Mouse (Mus musculus) cortical plate, adult 2 months (tissue): ENCODE measurements around the gene Nf2. TPM values are rescaled to one million over a fixed set of nuclear protein-coding genes. Genes with fewer than 3 reads are reported as not detected.
"Not testable (repeated sequence)": the region's sequence is repeated elsewhere in the genome, so short reads cannot be mapped to it uniquely, and the experiment has no call there.

Experiments
- H3K27ac ChIP-seq: fragments of 200-500 bp; 2 replicates; pipeline ENCODE4 v1.5.1; 2012; ENCODE audit warnings: low read length, control low read depth, inconsistent platforms; ENCODE audit not compliant: insufficient read depth
- H3K4me1 ChIP-seq: fragments of 200-500 bp; 2 replicates; pipeline ENCODE4 v1.6.1; 2011; ENCODE audit warnings: low read length; ENCODE audit not compliant: control insufficient read depth, insufficient read depth
- H3K4me3 ChIP-seq: fragments of 200-500 bp; 2 replicates; pipeline ENCODE4 v1.5.1; 2011; ENCODE audit warnings: mild to moderate bottlenecking, low read length, control low read depth; ENCODE audit not compliant: insufficient read depth
- CTCF ChIP-seq: fragments of 200-500 bp; IDR thresholded peaks from 2 replicates; pipeline ENCODE4 v1.5.1; 2011; ENCODE audit warnings: mild to moderate bottlenecking, control low read depth, low read length; ENCODE audit not compliant: insufficient read depth; ENCODE audit errors: extremely low read depth
- POLR2A ChIP-seq: fragments of 200-500 bp; IDR thresholded peaks from 2 replicates; pipeline ENCODE4 v1.6.1; 2011; ENCODE audit warnings: mild to moderate bottlenecking, low read length, control low read depth; ENCODE audit not compliant: insufficient read depth; ENCODE audit errors: extremely low read depth
- polyA plus RNA-seq: library from polyadenylated mRNA; depleted of rRNA; stranded (reverse); fragments of >200 nt; gene quantifications from 2 replicates; pipeline ENCODE4 v1.2.3, GENCODE M21; 2012

Gene Nf2
- polyA plus RNA-seq, 1 experiment = 60.5 TPM

DNA sequence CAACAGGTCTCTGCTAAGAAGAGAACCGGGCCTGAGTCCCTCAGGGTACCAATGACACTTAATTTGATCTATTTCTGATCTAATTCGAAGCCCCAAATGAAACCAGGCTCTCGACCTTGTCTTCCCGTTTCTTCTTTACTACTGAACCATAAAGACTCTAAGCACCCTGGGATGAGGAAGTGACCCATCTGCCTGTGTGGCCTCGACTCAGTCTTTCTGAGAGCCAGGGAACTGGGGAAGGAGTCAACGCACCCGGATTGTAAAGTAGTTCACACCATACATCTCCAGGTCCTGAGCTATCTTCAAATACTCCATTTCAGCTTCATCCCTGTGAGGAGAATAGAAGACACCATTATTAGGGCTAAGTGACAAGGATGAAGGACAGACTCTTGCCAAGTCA lies 45.9 kb downstream of the Nf2 start:
- Histone ChIP-seq H3K27ac (no peak overlapping the region), H3K4me3 (no peak overlapping the region), H3K4me1 (no peaks in the 10 kb centered on the region; the same call in 1 of the 2 replicates)
- TF ChIP-seq POLR2A = no peak
- no peak for TF ChIP-seq CTCF

DNA sequence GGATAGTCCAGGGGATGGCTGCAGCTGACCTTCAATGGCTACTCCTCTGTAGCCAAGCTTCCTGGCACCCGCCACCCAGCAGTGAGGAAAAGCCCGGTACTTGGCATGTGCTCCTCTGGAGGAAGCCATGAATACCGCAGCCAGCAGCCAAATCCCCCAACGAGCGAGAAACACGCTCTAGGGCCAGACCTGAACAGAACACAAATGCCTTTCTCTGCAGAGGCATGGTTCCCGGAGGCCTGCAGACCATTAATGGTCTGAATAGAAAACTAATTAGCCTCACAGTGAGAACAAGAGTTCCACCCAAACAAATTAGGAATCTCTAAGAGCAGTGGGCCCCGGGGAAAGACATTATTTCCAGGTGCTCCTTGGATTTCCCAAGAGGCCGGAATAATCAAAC lies 46.3 kb downstream of the Nf2 start:
- Histone ChIP-seq H3K4me1 (no peaks in the 10 kb centered on the region; the same call in 1 of the 2 replicates), H3K4me3 (no peak overlapping the region), H3K27ac (no peak overlapping the region)
- TF ChIP-seq POLR2A = no peak
- TF ChIP-seq CTCF = no peak

DNA sequence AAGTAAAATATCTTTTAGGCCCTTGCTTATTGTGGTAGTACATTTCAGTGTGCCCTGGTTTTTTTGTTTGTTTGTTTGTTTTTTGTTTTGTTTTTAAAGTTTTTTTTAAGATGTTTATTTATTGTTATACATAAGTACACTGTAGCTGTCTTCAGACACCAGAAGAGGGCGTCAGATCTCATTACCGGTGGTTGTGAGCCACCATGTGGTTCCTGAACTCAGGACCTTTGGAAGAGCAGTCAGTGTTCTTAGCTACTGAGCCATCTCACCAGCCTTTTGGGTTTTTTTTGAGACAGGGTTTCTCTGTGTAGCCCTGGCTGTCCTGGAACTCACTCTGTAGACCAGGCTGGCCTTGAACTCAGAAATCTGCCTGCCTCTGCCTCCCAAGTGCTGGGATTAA lies 46.9 kb downstream of the Nf2 start:
- H3K4me1 ChIP-seq, H3K27ac ChIP-seq, H3K4me3 ChIP-seq: not testable (repeated sequence)

DNA sequence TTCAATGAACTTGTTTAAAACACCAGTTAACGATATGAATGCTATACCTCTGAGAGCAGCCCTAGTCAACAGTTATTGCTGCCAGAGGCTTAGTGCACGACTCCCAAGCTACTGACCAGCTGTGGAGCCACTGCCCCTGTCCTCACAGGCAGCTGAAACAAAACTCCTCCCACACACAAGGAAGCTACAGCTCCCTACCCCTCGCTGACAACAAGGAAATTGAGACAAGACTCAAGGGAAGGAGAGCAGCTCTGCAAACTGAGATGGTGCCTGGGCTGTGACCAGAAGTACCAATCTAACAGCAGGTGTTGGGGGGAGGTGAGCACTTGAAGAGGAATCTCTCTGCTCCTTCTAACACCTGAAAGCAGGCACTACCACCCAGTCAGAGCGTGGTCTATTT lies 48.7 kb downstream of the Nf2 start:
- H3K4me1 ChIP-seq = no peaks in the 10 kb centered on the region; the same call in 1 of the 2 replicates
- no peak overlapping the region for H3K27ac ChIP-seq
- no peak overlapping the region for H3K4me3 ChIP-seq
- TF ChIP-seq POLR2A (no peak), CTCF (no peak)

DNA sequence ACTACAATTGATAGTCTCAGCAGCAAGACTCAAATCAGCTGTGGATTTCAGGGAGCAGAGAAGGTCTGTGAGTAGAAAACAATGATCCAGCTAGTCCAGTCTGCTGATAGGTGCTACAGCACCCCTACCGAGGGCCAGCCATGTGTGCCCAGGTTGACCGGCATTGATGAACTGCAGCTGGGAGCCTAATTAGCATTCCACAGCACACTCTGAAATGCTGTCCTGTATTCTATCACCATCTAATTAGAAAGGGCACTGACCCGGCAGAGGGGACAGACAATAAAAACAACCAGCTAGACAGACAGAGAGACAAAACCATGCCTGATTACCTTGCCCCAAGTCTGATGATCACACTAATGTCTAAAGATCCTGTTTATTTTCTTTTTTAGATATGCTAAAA lies 56.3 kb downstream of the Nf2 start:
- H3K4me3 ChIP-seq = no peak overlapping the region
- no peaks in the 10 kb centered on the region for H3K4me1 ChIP-seq
- no peak overlapping the region for H3K27ac ChIP-seq
- TF ChIP-seq POLR2A (no peak), CTCF (no peak)

DNA sequence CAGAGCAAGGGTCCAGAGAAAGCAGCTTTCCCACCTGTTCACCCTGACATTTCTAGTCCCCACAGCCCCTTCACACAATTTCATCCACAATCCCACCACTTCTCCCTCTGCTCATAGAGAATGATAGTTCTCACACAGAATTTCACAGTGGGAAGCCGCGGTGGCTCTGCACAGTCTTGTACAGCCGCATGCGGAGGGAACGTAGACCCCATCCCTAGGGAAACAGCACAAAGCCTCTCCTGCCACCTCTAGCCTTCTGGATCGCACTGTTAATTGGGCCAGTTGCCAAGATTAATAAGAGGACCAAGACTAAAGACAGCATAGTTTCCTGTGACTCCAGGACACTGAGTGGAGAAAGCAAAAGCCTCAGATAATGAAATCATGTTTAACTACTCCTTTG lies 57.8 kb downstream of the Nf2 start:
- Histone ChIP-seq H3K4me1 (no peaks in the 10 kb centered on the region), H3K4me3 (no peak overlapping the region), H3K27ac (no peak overlapping the region)
- TF ChIP-seq POLR2A = no peak
- TF ChIP-seq CTCF = no peak

DNA sequence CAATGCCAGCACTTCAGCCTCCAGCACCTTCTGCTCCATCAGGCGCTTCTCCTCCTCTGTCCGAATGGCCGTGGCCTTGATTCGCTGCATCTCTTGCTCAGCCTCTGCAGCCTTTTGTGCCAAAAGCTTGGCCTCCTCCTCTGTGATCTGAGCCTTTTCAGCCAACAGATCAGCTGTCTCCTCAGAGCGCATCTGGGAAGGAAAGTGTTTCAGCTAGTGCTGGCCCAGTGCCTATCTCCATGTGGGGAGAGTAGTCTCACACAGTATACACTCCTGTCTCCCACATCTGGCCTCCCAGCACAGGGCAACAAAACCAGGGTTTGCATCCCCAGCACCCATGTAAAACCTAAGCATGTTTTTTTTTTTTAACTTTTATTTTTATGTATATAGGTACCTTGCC lies 59.6 kb downstream of the Nf2 start:
- H3K27ac ChIP-seq = no peak overlapping the region
- no peaks in the 10 kb centered on the region for H3K4me1 ChIP-seq
- TF ChIP-seq POLR2A (no peak), CTCF (no peak)
- no peak overlapping the region for H3K4me3 ChIP-seq

DNA sequence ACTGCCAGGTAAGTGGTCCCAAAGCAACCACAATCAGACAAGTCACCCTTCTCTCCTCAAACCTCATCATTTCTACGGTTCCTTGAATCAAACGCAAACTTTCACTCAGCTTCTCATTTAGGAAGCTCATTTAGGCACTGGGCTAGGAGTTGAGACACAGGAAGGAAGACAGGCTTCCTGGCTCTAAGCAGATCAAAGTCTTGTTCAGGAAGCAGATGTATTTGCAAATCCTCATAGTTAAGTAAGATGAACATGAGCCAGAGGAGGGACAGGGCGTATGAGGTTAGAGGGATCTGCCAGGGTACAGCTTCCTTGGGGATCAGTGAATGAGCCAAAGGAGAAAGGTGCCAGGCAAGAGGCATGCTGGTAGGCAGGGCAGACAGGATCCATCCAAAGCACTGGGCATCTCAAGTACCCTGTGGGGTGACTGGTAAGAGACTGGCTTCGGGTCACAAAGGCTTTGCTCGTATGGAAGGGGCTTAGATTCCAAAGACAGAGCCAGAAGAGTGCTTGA lies 64.7 kb downstream of the Nf2 start:
- no peaks in the 10 kb centered on the region for H3K4me1 ChIP-seq
- no peak overlapping the region for H3K27ac ChIP-seq
- no peak overlapping the region for H3K4me3 ChIP-seq
- TF ChIP-seq CTCF (no peak), POLR2A (no peak)

DNA sequence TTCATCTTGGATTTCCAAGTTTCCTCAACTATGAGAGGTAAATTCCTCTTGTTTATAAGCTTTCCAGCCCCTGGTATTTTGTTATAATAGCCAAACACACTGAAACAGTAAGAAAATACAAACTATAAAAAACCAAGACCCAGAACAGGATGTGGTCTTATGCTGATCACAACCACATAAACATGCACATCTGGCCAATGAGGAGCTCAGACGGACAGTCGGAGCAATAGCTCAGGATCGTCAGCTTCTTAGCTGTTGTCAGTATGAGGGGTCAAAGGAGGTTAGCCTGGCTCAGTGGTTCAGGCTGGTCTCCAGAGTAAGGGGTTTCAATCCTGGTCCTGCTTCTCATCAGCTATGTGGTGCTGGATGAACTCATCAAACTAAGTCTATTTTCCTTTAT lies 66.2 kb downstream of the Nf2 start:
- Histone ChIP-seq H3K4me1 (no peaks in the 10 kb centered on the region), H3K27ac (no peak overlapping the region), H3K4me3 (no peak overlapping the region)
- no peak for TF ChIP-seq POLR2A
- TF ChIP-seq CTCF = no peak

DNA sequence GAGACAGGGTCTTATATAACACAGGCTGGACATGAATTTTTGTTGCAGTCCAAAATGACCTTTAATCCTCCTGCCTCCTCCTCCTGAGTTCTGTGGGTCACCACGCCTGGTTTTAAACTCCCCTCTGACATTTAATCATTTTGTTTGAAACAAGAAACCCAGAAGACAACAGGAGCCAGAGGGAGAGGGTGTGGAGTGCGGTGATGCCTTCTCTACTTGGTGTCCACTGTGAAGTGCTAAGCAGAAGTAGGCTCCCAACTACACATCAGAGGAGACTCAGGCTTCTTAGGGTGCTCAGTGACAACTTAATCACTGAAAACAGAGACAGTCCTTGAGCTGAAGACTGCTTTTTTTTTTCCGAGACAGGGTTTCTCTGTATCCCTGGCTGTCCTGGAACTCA lies 68.4 kb downstream of the Nf2 start:
- H3K27ac ChIP-seq = no peak overlapping the region
- TF ChIP-seq CTCF (no peak), POLR2A (no peak)
- no peaks in the 10 kb centered on the region for H3K4me1 ChIP-seq
- H3K4me3 ChIP-seq = no peak overlapping the region

DNA sequence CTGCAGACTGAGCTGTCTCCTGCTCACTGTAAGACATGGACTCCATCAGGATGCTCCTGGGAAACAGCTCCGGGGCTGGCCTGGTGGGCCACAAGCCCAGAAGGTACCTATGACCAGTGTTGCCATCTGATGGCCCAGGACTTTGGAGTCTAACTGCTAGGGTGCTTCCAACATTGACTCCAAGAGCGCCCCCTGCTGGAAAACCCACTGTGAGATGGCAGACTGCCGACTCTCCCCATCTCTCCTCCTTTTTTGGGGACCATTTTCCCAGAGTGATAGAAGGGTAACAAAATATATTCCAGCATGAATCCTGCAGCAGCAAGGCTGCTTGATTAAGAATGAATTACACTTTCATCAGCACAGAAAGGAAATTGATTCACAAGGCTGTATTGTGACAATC lies 76.4 kb downstream of the Nf2 start:
- H3K4me1 ChIP-seq = 0 out of 2 replicates have a peak, but pooled peaks cover 2% of the 10 kb centered on the region
- TF ChIP-seq CTCF (peak; percentile 48), POLR2A (no peak)
- H3K27ac ChIP-seq = no peak overlapping the region

More for the DNA sequence above, 76.4 kb downstream of the Nf2 start:
- no peak overlapping the region for H3K4me3 ChIP-seq
